Mouse (Mus musculus): ENCODE measurements around the gene Skap1. TPM values are rescaled to one million over a fixed set of nuclear protein-coding genes. Genes with fewer than 3 reads are reported as not detected.

Gene Skap1
- 3.0 and 3.4 TPM in 2 replicates for polyA plus RNA-seq (2012; rRNA removed)

- H3K4me1 ChIP-seq (ENCODE audit: control insufficient read depth, insufficient read depth, low read length): peaks cover 17% of the 10 kb centered on the region
- H3K27ac ChIP-seq (ENCODE audit: insufficient read depth, low read length): peak within 1 kb of the TSS; percentile 79
- TF ChIP-seq POLR2A (IDR thresholded peaks at IDR 0.05; ENCODE audit: extremely low read depth, insufficient read depth, low read length) (no peak), CTCF (IDR thresholded peaks at IDR 0.05; ENCODE audit: extremely low read depth, insufficient read depth, low read length) (no peak)
These were observed at the start of gene Skap1 for GRCm38 (mm10) chr11:96463986-96464715. Gene Skap1 (plus strand): TSS chr11:96464593.

GRCm38 (mm10) chr11:96421074-96421473 is 43.3 kb upstream of the Skap1 start:
- TF ChIP-seq POLR2A (IDR thresholded peaks at IDR 0.05; ENCODE audit: extremely low read depth, insufficient read depth, low read length) (no peak), CTCF (IDR thresholded peaks at IDR 0.05; ENCODE audit: extremely low read depth, insufficient read depth, low read length) (no peak)
- H3K27ac ChIP-seq (ENCODE audit: insufficient read depth, low read length): no peak overlapping the region
- H3K4me1 ChIP-seq (ENCODE audit: control insufficient read depth, insufficient read depth, low read length): no peaks in the 10 kb centered on the region
- no peak overlapping the region for H3K4me3 ChIP-seq (ENCODE audit: insufficient read depth, low read length)

More at GRCm38 (mm10) chr11:96463986-96464715, at the start of gene Skap1:
- H3K4me3 ChIP-seq (ENCODE audit: insufficient read depth, low read length): no peak within 1 kb of the TSS

GRCm38 (mm10) chr11:96421517-96422265 is 42.7 kb upstream of the Skap1 start:
- no peak overlapping the region for H3K4me3 ChIP-seq (ENCODE audit: insufficient read depth, low read length)
- TF ChIP-seq CTCF (IDR thresholded peaks at IDR 0.05; ENCODE audit: extremely low read depth, insufficient read depth, low read length) (no peak), POLR2A (IDR thresholded peaks at IDR 0.05; ENCODE audit: extremely low read depth, insufficient read depth, low read length) (no peak)
- H3K4me1 ChIP-seq (ENCODE audit: control insufficient read depth, insufficient read depth, low read length): no peaks in the 10 kb centered on the region
- H3K27ac ChIP-seq (ENCODE audit: insufficient read depth, low read length): no peak overlapping the region

GRCm38 (mm10) chr11:96425193-96425592 is 39.2 kb upstream of the Skap1 start:
- TF ChIP-seq CTCF (IDR thresholded peaks at IDR 0.05; ENCODE audit: extremely low read depth, insufficient read depth, low read length) (no peak), POLR2A (IDR thresholded peaks at IDR 0.05; ENCODE audit: extremely low read depth, insufficient read depth, low read length) (no peak)
- Histone ChIP-seq H3K27ac (ENCODE audit: insufficient read depth, low read length) (no peak overlapping the region), H3K4me3 (ENCODE audit: insufficient read depth, low read length) (no peak overlapping the region), H3K4me1 (ENCODE audit: control insufficient read depth, insufficient read depth, low read length) (no peaks in the 10 kb centered on the region)

- Histone ChIP-seq H3K27ac (ENCODE audit: insufficient read depth, low read length) (no peak overlapping the region), H3K4me1 (ENCODE audit: control insufficient read depth, insufficient read depth, low read length) (no peaks in the 10 kb centered on the region), H3K4me3 (ENCODE audit: insufficient read depth, low read length) (no peak overlapping the region)
- no peak for TF ChIP-seq POLR2A (IDR thresholded peaks at IDR 0.05; ENCODE audit: extremely low read depth, insufficient read depth, low read length)
- TF ChIP-seq CTCF (IDR thresholded peaks at IDR 0.05; ENCODE audit: extremely low read depth, insufficient read depth, low read length): no peak
These were observed 38.2 kb upstream of the Skap1 start for GRCm38 (mm10) chr11:96426191-96426590.

GRCm38 (mm10) chr11:96426805-96427204 is 37.6 kb upstream of the Skap1 start:
- no peak for TF ChIP-seq POLR2A (IDR thresholded peaks at IDR 0.05; ENCODE audit: extremely low read depth, insufficient read depth, low read length)
- TF ChIP-seq CTCF (IDR thresholded peaks at IDR 0.05; ENCODE audit: extremely low read depth, insufficient read depth, low read length): no peak

GRCm38 (mm10) chr11:96429062-96429461 is 35.3 kb upstream of the Skap1 start:
- TF ChIP-seq CTCF (IDR thresholded peaks at IDR 0.05; ENCODE audit: extremely low read depth, insufficient read depth, low read length) (no peak), POLR2A (IDR thresholded peaks at IDR 0.05; ENCODE audit: extremely low read depth, insufficient read depth, low read length) (no peak)
- no peak overlapping the region for H3K27ac ChIP-seq (ENCODE audit: insufficient read depth, low read length)
- no peaks in the 10 kb centered on the region for H3K4me1 ChIP-seq (ENCODE audit: control insufficient read depth, insufficient read depth, low read length)
- no peak overlapping the region for H3K4me3 ChIP-seq (ENCODE audit: insufficient read depth, low read length)

More at GRCm38 (mm10) chr11:96426805-96427204, 37.6 kb upstream of the Skap1 start:
- no peaks in the 10 kb centered on the region for H3K4me1 ChIP-seq (ENCODE audit: control insufficient read depth, insufficient read depth, low read length)
- no peak overlapping the region for H3K4me3 ChIP-seq (ENCODE audit: insufficient read depth, low read length)
- H3K27ac ChIP-seq (ENCODE audit: insufficient read depth, low read length): no peak overlapping the region

- TF ChIP-seq POLR2A (IDR thresholded peaks at IDR 0.05; ENCODE audit: extremely low read depth, insufficient read depth, low read length): no peak
- no peak for TF ChIP-seq CTCF (IDR thresholded peaks at IDR 0.05; ENCODE audit: extremely low read depth, insufficient read depth, low read length)
- Histone ChIP-seq H3K27ac (ENCODE audit: insufficient read depth, low read length) (no peak overlapping the region), H3K4me3 (ENCODE audit: insufficient read depth, low read length) (no peak overlapping the region), H3K4me1 (ENCODE audit: control insufficient read depth, insufficient read depth, low read length) (no peaks in the 10 kb centered on the region)
These were observed 34.5 kb upstream of the Skap1 start for GRCm38 (mm10) chr11:96429891-96430290.

- Histone ChIP-seq H3K4me1 (ENCODE audit: control insufficient read depth, insufficient read depth, low read length) (no peaks in the 10 kb centered on the region), H3K4me3 (ENCODE audit: insufficient read depth, low read length) (no peak overlapping the region), H3K27ac (ENCODE audit: insufficient read depth, low read length) (no peak overlapping the region)
- TF ChIP-seq POLR2A (IDR thresholded peaks at IDR 0.05; ENCODE audit: extremely low read depth, insufficient read depth, low read length) (no peak), CTCF (IDR thresholded peaks at IDR 0.05; ENCODE audit: extremely low read depth, insufficient read depth, low read length) (no peak)
These were observed 32.5 kb upstream of the Skap1 start for GRCm38 (mm10) chr11:96431871-96432270.
